ENCODE assay signal across 21 mouse cellular contexts in the genomic region with DNA sequence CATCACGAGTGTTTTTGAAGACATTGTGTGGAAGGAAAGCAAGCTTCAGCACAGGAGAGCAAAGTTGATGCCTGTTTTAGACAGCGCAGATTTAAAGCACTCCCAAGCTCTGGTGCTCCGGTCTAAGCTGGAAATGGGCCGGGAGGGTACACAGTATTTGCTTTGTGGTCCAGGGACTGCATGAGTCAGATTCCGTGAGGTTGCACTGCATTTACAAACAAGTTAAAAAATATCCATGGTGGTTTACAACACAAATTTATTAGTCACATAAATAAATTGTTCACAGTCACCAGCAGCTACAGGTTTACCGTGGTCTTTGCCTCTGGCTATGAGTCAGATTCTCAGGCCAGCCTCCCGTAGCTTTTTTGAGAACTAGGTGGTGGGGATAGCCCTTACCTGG.
"Had no signal": no experiment of that assay in that cellular context is flagged by ENCODE, and none has a peak within 500 bp of the region (broad histone marks: within the 10 kb centered on the region; RNA-seq: fewer than 3 reads in every experiment).

No protein-coding gene starts in this region.

- H3K9ac ChIP-seq: lung, embryonic 14.5 days; midbrain, embryonic 12.5 days; neural tube, embryonic 13.5 days; neural tube, embryonic 15.5 days; stomach, embryonic 15.5 days had no signal

- H3K4me1 ChIP-seq: midbrain, embryonic 10.5 days; midbrain, embryonic 12.5 days; neural tube, embryonic 13.5 days; neural tube, embryonic 15.5 days; stomach, embryonic 15.5 days had no signal

- DNase-seq: lung, adult 18-20 months; lung, embryonic 14.5 days; lung, postnatal 10 days; lung, postnatal 4 days; midbrain, embryonic 14.5 days; retina, postnatal 1 day; right cerebral cortex, adult 18-20 months; right cerebral cortex, postnatal 25 days; right cerebral cortex, postnatal 4 days; spleen, adult 18-20 months; thymus, adult 2 months; thymus, postnatal 25 days; thymus, postnatal 4 days had no signal

- H3K9me3 ChIP-seq: midbrain, embryonic 10.5 days; midbrain, embryonic 12.5 days; neural tube, embryonic 13.5 days; neural tube, embryonic 15.5 days; stomach, embryonic 15.5 days had no signal

- ATAC-seq: midbrain, embryonic 16.5 days had no signal

- H3K36me3 ChIP-seq: midbrain, embryonic 10.5 days; midbrain, embryonic 12.5 days; neural tube, embryonic 13.5 days; neural tube, embryonic 15.5 days; stomach, embryonic 15.5 days had no signal

- H3K27ac ChIP-seq: midbrain, embryonic 10.5 days; midbrain, embryonic 12.5 days; neural tube, embryonic 13.5 days; neural tube, embryonic 15.5 days; stomach, embryonic 15.5 days; stomach, postnatal 0 days had no signal

- H3K4me2 ChIP-seq: lung, embryonic 14.5 days; midbrain, embryonic 12.5 days; neural tube, embryonic 13.5 days; neural tube, embryonic 15.5 days; stomach, embryonic 15.5 days had no signal

- H3K4me3 ChIP-seq: midbrain, embryonic 10.5 days; midbrain, embryonic 12.5 days; myocyte; neural tube, embryonic 13.5 days; neural tube, embryonic 15.5 days; stomach, embryonic 15.5 days had no signal

- H3K27me3 ChIP-seq: midbrain, embryonic 12.5 days; neural tube, embryonic 13.5 days; neural tube, embryonic 15.5 days; stomach, embryonic 15.5 days had no signal
